In the genomic region with DNA sequence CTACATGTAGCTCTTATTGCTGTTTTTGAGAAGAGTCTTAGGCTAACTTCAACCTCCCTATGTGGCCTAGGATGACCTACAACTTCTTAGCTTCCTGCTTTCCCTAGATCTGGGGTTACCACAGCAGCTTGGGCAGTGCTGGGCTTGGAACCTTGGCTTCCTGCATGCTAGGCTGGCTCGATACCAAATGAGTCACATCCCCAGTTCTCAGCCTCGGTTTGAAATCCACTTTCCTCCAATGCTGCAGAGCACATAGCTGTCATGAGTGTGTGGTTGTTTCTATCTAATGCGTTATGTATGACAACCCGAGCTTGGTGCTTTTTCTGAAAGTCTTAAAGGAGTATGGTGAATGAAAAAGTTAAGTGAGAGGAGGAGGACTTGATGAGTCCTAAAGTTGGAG, we compare ENCODE assay signal across 10 mouse cellular contexts. TPM values are rescaled to one million over a fixed set of nuclear protein-coding genes. Genes with fewer than 3 reads are reported as not detected.
DNase-seq lines count a peak whose midpoint lies in the region; ATAC-seq lines count a peak whose summit lies in the region.
"Had no signal": no experiment of that assay in that cellular context is flagged by ENCODE, and none has a peak within 500 bp of the region (broad histone marks: within the 10 kb centered on the region; RNA-seq: fewer than 3 reads in every experiment).

No protein-coding gene starts in this region.

- H3K4me2 ChIP-seq in heart, embryonic 13.5 days, result no peak overlapping the region
- H3K4me2 ChIP-seq in forebrain, embryonic 16.5 days (ENCODE audit: low read length), result no peak overlapping the region
- H3K4me2 ChIP-seq: embryonic facial prominence, embryonic 12.5 days had no signal

- no peak overlapping the region for H3K9ac ChIP-seq in heart, embryonic 13.5 days
- H3K9ac ChIP-seq in forebrain, embryonic 16.5 days (replicated peaks; ENCODE audit: low read depth, low read length), result no peak overlapping the region
- H3K9ac ChIP-seq: embryonic facial prominence, embryonic 12.5 days had no signal

- no peak overlapping the region for H3K4me3 ChIP-seq in heart, embryonic 13.5 days
- no peak overlapping the region for H3K4me3 ChIP-seq in forebrain, embryonic 16.5 days (replicated peaks; ENCODE audit: low read length)
- H3K4me3 ChIP-seq: embryonic facial prominence, embryonic 12.5 days had no signal

- H3K27ac ChIP-seq in heart, embryonic 13.5 days (replicated peaks), result no peak overlapping the region
- H3K27ac ChIP-seq in forebrain, embryonic 16.5 days (ENCODE audit: low read length), result no peak overlapping the region
- H3K27ac ChIP-seq: embryonic facial prominence, embryonic 12.5 days had no signal

- no peaks in the 10 kb centered on the region; the same call in 1 of the 2 replicates for H3K36me3 ChIP-seq in heart, embryonic 13.5 days
- no peaks in the 10 kb centered on the region for H3K36me3 ChIP-seq in forebrain, embryonic 16.5 days (ENCODE audit: control insufficient read depth, insufficient read depth)
- H3K36me3 ChIP-seq: embryonic facial prominence, embryonic 12.5 days had no signal

- H3K4me1 ChIP-seq in heart, embryonic 13.5 days, result peaks cover 4% of the 10 kb centered on the region; the same call in 1 of the 2 replicates
- H3K4me1 ChIP-seq in forebrain, embryonic 16.5 days (replicated peaks; ENCODE audit: control insufficient read depth, insufficient read depth, low read length), result peaks cover 8% of the 10 kb centered on the region
- H3K4me1 ChIP-seq: embryonic facial prominence, embryonic 12.5 days had no signal

- 0 out of 2 replicates have a peak, but pooled peaks have one; percentile 14 for ATAC-seq in heart, embryonic 13.5 days (ENCODE audit: extremely low read depth, insufficient number of reproducible peaks, low FRiP score, low TSS enrichment)
- ATAC-seq in forebrain, embryonic 16.5 days, result no peak

- H3K9me3 ChIP-seq in heart, embryonic 13.5 days, result no peaks in the 10 kb centered on the region
- no peaks in the 10 kb centered on the region for H3K9me3 ChIP-seq in forebrain, embryonic 16.5 days (ENCODE audit: control insufficient read depth, low read length)
- H3K9me3 ChIP-seq: embryonic facial prominence, embryonic 12.5 days had no signal

- peak; percentile 31 for DNase-seq in left cerebral cortex, adult 11 months (ENCODE audit: low spot score)
- no peak for DNase-seq in left cerebral cortex, postnatal 4 days
- peak; percentile 60 for DNase-seq in adrenal gland, adult 8-10 months
- peak; percentile 30 to 37 for DNase-seq in lung, postnatal 4 days
- DNase-seq in testis, postnatal 14 days (ENCODE audit: low spot score), result no peak
- DNase-seq in layer of hippocampus, adult 9-10 months (ENCODE audit: low spot score), result no peak
- DNase-seq: thymus, postnatal 36 days had no signal

- WGBS in heart, embryonic 13.5 days, result 44% methylated on average over 4 of the region's 4 CpGs
- WGBS in forebrain, embryonic 16.5 days, result 83% methylated on average over 4 of the region's 4 CpGs

- intact Hi-C loops in left cerebral cortex, postnatal 4 days (cut with DNase I), result no loop called here

- no peaks in the 10 kb centered on the region for H3K27me3 ChIP-seq in heart, embryonic 13.5 days (replicated peaks)
- no peaks in the 10 kb centered on the region for H3K27me3 ChIP-seq in forebrain, embryonic 16.5 days (replicated peaks; ENCODE audit: control insufficient read depth, insufficient read depth, low read length)
- H3K27me3 ChIP-seq: embryonic facial prominence, embryonic 12.5 days had no signal

RNA-seq across cellular contexts. Expression of gene Mx1, which starts 31.4 kb away (rescaled TPM):
- 1 to 10 TPM in 1 of 2 experiments, under 1 TPM in 1; 0.38 to 2.2 TPM for total RNA-seq in left cerebral cortex, postnatal 4 days (2021)
- total RNA-seq in adrenal gland, adult 8-10 months (2022), result 1 to 10 TPM; 2.6 to 5.0 (median 3.2) TPM
- polyA plus RNA-seq in heart, embryonic 13.5 days (2015; fragmentation: Nextera tagmentation; extraction: Ambion mirVana), result 0.18 and 0.27 TPM in 2 replicates
- polyA plus RNA-seq in forebrain, embryonic 16.5 days (2015; fragmentation: Nextera tagmentation; extraction: Ambion mirVana), result 0.45 TPM in 1 of 2 replicates, not detected in the other

Comparison
In these comparisons a context has a peak if more than half of its experiments do, and no peak if none do; other contexts are left out.
1. DNase-seq: peak in left cerebral cortex, adult 11 months (single experiment), adrenal gland, adult 8-10 months (single experiment) and lung, postnatal 4 days (2 of 2); none in left cerebral cortex, postnatal 4 days (single experiment), testis, postnatal 14 days (single experiment) and layer of hippocampus, adult 9-10 months (single experiment).